Mouse (Mus musculus) embryo, embryonic 9.5 days (tissue): Measurements from ENCODE around the gene Olfr702.

Experiments
- DNase-seq: peaks from one replicate; pipeline ENCODE4 v3.0.0-alpha.2; 2017; ENCODE audit errors: extremely low spot score

Gene Olfr702

DNA sequence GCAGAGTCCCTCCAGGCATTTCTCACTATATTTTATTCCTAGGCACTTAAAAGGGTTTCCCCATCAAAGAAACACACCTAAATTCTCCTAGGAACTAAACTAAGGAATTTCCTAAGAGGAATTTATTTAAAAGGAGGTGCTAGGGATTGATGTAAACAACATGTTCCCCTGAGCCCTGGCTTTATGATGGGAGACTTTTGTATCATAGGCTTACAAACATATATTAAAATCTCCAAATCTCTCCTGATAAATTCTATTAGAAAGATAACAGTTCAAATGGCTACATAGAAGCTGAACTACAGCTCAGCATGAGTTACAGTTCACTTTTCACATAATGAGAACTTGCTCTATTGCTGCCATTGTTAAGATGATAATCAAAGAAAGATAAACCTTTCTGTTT, at the start of gene Olfr702:
Gene Olfr702 (minus strand): TSS at position 101 of the 400 bp plus-strand sequence.
- DNase-seq, result no peak

DNA sequence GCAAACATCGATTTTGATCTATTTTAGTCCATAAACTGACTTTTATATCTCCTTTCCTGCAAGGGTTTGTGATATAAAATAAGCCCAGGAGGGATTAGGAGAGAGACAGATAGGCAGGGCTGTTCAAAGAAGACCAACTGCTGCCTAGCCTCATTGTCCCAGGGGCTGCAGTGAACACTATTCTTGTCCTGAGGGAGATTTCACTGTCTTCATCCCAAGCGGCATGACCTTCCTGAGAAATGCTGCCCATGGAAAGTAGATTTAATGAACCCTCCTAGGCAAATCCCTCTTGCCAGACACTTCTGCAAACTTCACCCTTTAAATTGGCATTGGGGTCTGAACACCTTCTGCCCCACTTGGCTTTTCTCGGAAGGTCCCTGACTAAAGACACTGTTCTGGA, 43.1 kb upstream of the Olfr702 start, which contains the start of gene Olfr705:
Gene Olfr705 (minus strand): TSS at position 101 of the 400 bp plus-strand sequence.
- DNase-seq, result no peak

DNA sequence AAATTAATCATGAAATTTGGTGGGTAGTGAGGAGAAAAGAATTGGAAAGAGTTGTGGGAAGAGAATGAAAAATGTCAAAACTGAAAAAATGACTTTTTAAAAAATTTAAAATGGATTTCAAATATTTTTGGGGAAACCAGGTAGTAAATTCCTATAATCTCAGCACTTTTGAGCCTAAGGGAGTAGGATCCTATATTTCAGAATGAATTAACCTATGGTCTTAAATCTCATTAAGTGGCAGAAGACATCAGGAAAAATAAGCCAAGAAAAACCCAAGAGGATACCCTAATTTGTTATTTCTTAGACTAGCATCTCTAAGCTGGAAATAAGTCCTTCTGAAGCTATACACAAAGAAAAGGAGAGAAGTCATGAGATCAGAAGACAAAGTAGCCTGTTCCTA, 29.2 kb upstream of the Olfr702 start, which contains the start of gene Olfr704:
Gene Olfr704 (plus strand): TSS at position 301 of the 400 bp plus-strand sequence.
- DNase-seq, result no peak

GRCm38 (mm10) chr7:106843060-106843459, 9.4 kb upstream of the Olfr702 start, which contains the start of gene Olfr703:
Gene Olfr703, plus strand, starts transcription at chr7:106843360.
- DNase-seq, result no peak

DNA sequence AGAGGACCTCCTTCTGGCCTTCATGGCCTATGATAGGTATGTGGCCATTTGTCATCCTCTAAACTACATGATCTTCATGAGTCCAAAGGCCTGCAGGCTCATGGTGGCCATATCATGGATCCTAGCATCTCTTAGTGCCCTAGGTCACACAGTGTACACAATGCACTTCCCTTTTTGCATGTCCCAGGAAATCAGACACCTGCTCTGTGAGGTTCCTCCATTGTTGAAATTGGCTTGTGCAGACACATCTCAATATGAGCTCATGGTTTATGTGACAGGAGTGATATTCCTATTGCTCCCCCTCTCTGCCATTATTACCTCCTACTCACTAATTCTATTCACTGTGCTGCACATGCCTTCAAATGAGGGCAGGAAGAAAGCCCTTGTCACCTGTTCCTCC, 15.3 kb downstream of the Olfr702 start:
- DNase-seq, result no peak

- DNase-seq, result no peak
These were observed 17.9 kb downstream of the Olfr702 start for GRCm38 (mm10) chr7:106815775-106816174.

GRCm38 (mm10) chr7:106813829-106814228, 19.9 kb downstream of the Olfr702 start, which contains the start of gene Olfr701:
Gene Olfr701, plus strand, starts transcription at chr7:106814129.
- no peak for DNase-seq

DNA sequence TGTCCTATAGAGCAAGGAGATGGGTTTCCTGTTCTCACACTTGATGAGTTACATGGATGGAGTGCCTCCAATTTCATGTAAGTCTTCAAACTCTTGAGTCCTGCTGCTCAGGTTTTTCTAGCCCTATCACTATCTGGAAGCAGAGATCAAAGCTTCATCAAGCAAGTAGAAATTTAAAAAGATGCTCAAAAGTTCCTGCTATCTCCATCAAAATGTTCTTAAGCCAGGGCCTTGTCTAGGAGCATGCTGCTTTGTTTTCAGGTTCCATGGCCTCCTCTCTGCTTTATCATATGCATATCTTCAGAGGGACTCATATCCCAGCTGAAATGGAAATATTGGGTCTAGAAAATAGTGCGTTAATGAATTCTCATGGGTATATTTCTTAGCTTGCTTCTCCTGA, 25.0 kb downstream of the Olfr702 start, which contains the start of gene Olfr700:
Gene Olfr700 (minus strand): TSS at position 101 of the 400 bp plus-strand sequence.
- DNase-seq, result no peak

GRCm38 (mm10) chr7:106793098-106793497, 40.6 kb downstream of the Olfr702 start, which contains the start of gene Olfr699:
Gene Olfr699, minus strand, starts transcription at chr7:106793198.
- DNase-seq, result no peak

DNA sequence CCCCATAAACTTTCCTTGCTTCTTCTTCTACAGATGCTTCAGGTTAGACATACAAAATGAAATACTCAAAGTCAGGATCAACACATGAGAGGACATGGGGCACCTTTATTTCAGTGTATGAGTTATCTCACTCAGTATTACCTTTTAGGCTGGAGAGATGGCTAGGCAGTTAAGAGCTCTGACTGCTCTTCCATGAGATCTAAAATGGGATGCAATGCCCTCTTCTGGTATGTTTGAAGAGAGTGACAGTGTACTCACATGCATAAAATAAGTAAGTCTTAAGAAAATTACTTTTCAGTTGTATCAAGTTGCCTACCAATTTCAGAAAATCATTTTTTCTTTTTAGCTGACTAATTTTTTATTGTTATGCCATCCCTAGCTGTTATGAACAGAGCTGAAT, 45.4 kb downstream of the Olfr702 start:
- no peak for DNase-seq
